Mouse (Mus musculus): ENCODE results near the gene Alkbh4. TPM values are rescaled to one million over a fixed set of nuclear protein-coding genes. Genes with fewer than 3 reads are reported as not detected.

The Alkbh4 gene
- polyA plus RNA-seq, 1 experiment, result 6.7 TPM

- Histone ChIP-seq H3K4me3 (no peak overlapping the region), H3K27me3 (ENCODE audit: control insufficient read depth, insufficient read depth, insufficient read length) (no peaks in the 10 kb centered on the region), H3K4me2 (ENCODE audit: low read depth) (peak overlapping the region; percentile 33), H3K36me3 (ENCODE audit: control insufficient read depth, insufficient read depth) (no peaks in the 10 kb centered on the region), H3K79me2 (ENCODE audit: control insufficient read depth, insufficient read depth) (no peaks in the 10 kb centered on the region), H3ac (ENCODE audit: control insufficient read depth, insufficient read length) (no peak overlapping the region)
- peak; percentile 17 for TF ChIP-seq POLR2AphosphoS2 (IDR thresholded peaks at IDR 0.05; ENCODE audit: insufficient read length, low read depth)
- no peak for TF ChIP-seq POLR2A (IDR thresholded peaks at IDR 0.05; ENCODE audit: insufficient read length, low read depth)
- TF ChIP-seq MYOD1 (IDR thresholded peaks at IDR 0.05; ENCODE audit: control insufficient read depth in 1 of 3, insufficient read length in 2 of 3, low read depth in 2 of 3), result peak in 2 of 3 experiments; percentile 5 to 57
- no peak for TF ChIP-seq TCF12 (IDR thresholded peaks at IDR 0.05; ENCODE audit: insufficient read depth, poor library complexity, severe bottlenecking)
- no peak for TF ChIP-seq E2F4 (IDR thresholded peaks at IDR 0.05; ENCODE audit: insufficient read depth)
Measured at GRCm38 (mm10) chr5:136094249-136095010, 41.5 kb upstream of the Alkbh4 start.

DNA sequence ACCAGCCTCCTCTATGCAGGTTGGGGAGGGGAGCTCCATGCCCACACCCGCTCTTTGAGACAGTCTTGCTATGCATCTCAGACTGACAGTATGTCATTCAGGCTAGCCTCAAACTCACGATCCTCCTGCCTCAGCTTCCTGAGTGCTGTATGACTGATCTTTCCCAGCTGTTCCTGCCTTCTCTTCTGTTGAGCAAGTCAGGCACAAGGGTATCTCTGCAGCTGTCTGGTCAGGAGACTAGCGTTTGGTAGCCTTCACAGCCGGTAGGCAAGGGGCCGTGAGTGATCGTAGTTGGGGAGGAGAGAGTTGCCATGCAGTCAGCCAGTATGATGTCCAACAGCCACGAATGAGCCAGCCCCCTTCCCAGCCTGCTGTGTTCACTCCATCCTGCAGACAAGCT, 40.9 kb upstream of the Alkbh4 start:
- peak in 2 of 3 experiments; percentile 70 to 75 for TF ChIP-seq MYOG (IDR thresholded peaks at IDR 0.05; ENCODE audit: control insufficient read depth in 1 of 3, insufficient read depth in 1 of 3, insufficient read length in 2 of 3, low read depth in 2 of 3)
- peak; percentile 60 to 91 (median 89) for TF ChIP-seq MYOD1 (IDR thresholded peaks at IDR 0.05; ENCODE audit: control insufficient read depth in 1 of 3, insufficient read length in 2 of 3, low read depth in 2 of 3)
- TF ChIP-seq CEBPB (IDR thresholded peaks at IDR 0.05; ENCODE audit: insufficient read depth, poor library complexity, severe bottlenecking), result 0 out of 2 replicates have a peak, but pooled peaks have one; percentile 41
- TF ChIP-seq POLR2AphosphoS2 (IDR thresholded peaks at IDR 0.05; ENCODE audit: insufficient read length, low read depth), result no peak
- H3K4me3 ChIP-seq, result no peak overlapping the region
- no peaks in the 10 kb centered on the region for H3K27me3 ChIP-seq (ENCODE audit: control insufficient read depth, insufficient read depth, insufficient read length)
- H3K79me2 ChIP-seq (ENCODE audit: control insufficient read depth, insufficient read depth), result no peaks in the 10 kb centered on the region
- H3K4me2 ChIP-seq (ENCODE audit: low read depth), result peak overlapping the region; percentile 44
- H3ac ChIP-seq (ENCODE audit: control insufficient read depth, insufficient read length), result no peak overlapping the region
- H3K36me3 ChIP-seq (ENCODE audit: control insufficient read depth, insufficient read depth), result no peaks in the 10 kb centered on the region

- Histone ChIP-seq H3K27me3 (ENCODE audit: control insufficient read depth, insufficient read depth, insufficient read length) (no peaks in the 10 kb centered on the region), H3ac (ENCODE audit: control insufficient read depth, insufficient read length) (no peak overlapping the region), H3K79me2 (ENCODE audit: control insufficient read depth, insufficient read depth) (no peaks in the 10 kb centered on the region), H3K4me3 (no peak overlapping the region), H3K36me3 (ENCODE audit: control insufficient read depth, insufficient read depth) (peaks cover 5% of the 10 kb centered on the region), H3K4me2 (ENCODE audit: low read depth) (no peak overlapping the region)
- TF ChIP-seq REST (IDR thresholded peaks at IDR 0.05; ENCODE audit: insufficient read depth, insufficient read length) (no peak), MYOD1 (IDR thresholded peaks at IDR 0.05; ENCODE audit: control insufficient read depth in 1 of 3, insufficient read length in 2 of 3, low read depth in 2 of 3) (no peak), POLR2AphosphoS2 (IDR thresholded peaks at IDR 0.05; ENCODE audit: insufficient read length, low read depth) (no peak), POLR2A (IDR thresholded peaks at IDR 0.05; ENCODE audit: insufficient read length, low read depth) (no peak), TCF3 (IDR thresholded peaks at IDR 0.05; ENCODE audit: insufficient read length, low read depth) (no peak), TCF12 (IDR thresholded peaks at IDR 0.05; ENCODE audit: insufficient read depth, poor library complexity, severe bottlenecking) (no peak), E2F4 (IDR thresholded peaks at IDR 0.05; ENCODE audit: insufficient read depth) (no peak), CEBPB (IDR thresholded peaks at IDR 0.05; ENCODE audit: insufficient read depth, poor library complexity, severe bottlenecking) (no peak), SRF (IDR thresholded peaks at IDR 0.05; ENCODE audit: control insufficient read depth, insufficient read length, low read depth) (no peak), MYOG (IDR thresholded peaks at IDR 0.05; ENCODE audit: control insufficient read depth in 1 of 3, insufficient read depth in 1 of 3, insufficient read length in 2 of 3, low read depth in 2 of 3) (no peak), MAX (IDR thresholded peaks at IDR 0.05; ENCODE audit: low read depth) (no peak), USF1 (IDR thresholded peaks at IDR 0.05; ENCODE audit: low read depth) (no peak)
Measured at GRCm38 (mm10) chr5:136098536-136098935, 37.4 kb upstream of the Alkbh4 start.

DNA sequence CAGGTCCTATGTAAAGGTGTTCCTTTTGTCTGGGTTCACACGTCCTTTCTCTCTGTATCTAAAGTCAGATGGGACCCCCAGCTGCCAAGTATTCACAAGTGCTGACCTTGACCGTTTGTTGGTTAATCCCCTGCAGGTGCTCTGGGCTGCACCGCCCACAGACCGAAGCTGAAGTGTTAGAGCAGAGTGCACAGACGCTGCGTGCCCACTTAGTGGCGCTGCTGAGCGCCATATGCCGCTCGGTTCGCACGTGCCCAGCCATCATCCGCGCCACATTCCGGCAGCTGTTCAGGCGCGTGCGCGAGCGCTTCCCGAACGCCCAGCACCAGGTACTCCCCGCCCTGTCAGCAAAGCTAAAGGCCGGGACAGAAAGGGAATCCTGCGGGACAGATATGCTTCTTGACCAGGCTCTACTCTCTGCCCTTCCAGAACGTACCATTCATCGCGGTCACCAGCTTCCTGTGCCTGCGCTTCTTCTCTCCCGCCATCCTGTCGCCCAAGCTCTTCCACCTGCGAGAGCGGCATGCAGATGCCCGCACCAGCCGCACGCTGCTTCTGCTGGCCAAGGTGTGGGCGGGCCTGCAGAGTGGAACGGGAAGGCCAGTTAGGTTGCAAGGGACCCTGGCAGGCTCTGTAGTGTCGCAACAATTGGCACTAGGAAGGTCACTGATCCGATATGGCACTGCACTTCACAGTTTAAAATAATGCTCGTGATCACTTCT, 33.7 kb upstream of the Alkbh4 start:
- Histone ChIP-seq H3ac (ENCODE audit: control insufficient read depth, insufficient read length) (no peak overlapping the region), H3K27me3 (ENCODE audit: control insufficient read depth, insufficient read depth, insufficient read length) (no peaks in the 10 kb centered on the region), H3K36me3 (ENCODE audit: control insufficient read depth, insufficient read depth) (peaks cover 12% of the 10 kb centered on the region), H3K79me2 (ENCODE audit: control insufficient read depth, insufficient read depth) (no peaks in the 10 kb centered on the region), H3K4me2 (ENCODE audit: low read depth) (no peak overlapping the region), H3K4me3 (no peak overlapping the region)
- TF ChIP-seq TCF12 (IDR thresholded peaks at IDR 0.05; ENCODE audit: insufficient read depth, poor library complexity, severe bottlenecking), result no peak

DNA sequence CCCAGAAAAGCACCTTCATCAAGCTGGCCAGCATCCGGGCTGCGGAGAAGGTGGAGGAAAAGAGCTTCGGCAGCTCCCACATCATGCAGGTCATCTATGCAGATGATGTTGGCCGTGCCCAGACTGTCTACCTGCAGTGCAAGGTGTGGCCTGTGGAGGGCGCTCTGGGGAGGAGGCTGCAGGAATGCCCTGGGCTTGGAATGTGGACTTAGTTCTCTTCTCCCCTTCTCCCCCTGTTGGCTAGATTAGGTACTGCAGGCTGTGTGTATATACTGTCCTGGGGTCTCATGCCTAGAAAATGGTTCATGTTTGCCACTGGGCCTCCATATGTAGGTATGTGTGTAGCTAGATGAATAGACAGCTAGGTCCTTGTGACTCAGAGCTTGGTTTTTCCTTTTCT, 31.4 kb upstream of the Alkbh4 start:
- Histone ChIP-seq H3K27me3 (ENCODE audit: control insufficient read depth, insufficient read depth, insufficient read length) (no peaks in the 10 kb centered on the region), H3K36me3 (ENCODE audit: control insufficient read depth, insufficient read depth) (peaks cover 15% of the 10 kb centered on the region), H3K4me2 (ENCODE audit: low read depth) (no peak overlapping the region), H3K4me3 (no peak overlapping the region), H3ac (ENCODE audit: control insufficient read depth, insufficient read length) (no peak overlapping the region), H3K79me2 (ENCODE audit: control insufficient read depth, insufficient read depth) (no peaks in the 10 kb centered on the region)
- TF ChIP-seq TCF3 (IDR thresholded peaks at IDR 0.05; ENCODE audit: insufficient read length, low read depth) (no peak), MAX (IDR thresholded peaks at IDR 0.05; ENCODE audit: low read depth) (no peak), CEBPB (IDR thresholded peaks at IDR 0.05; ENCODE audit: insufficient read depth, poor library complexity, severe bottlenecking) (no peak)

Data from myocyte (in vitro differentiated cells).